Mouse (Mus musculus): ENCODE results near the gene Ncan. TPM values are rescaled to one million over a fixed set of nuclear protein-coding genes. Genes with fewer than 3 reads are reported as not detected.

The Ncan gene
- total RNA-seq, 1 experiment from 2014 or later = not detected

Other genes starting within 250 kb of the Ncan start
- not detected in 2 replicates for gene Cilp2, start 233.2 kb downstream of the Ncan start, total RNA-seq (2017)
- 0.93 and 1.7 TPM in 2 replicates for gene Tssk6, start 218.7 kb downstream of the Ncan start, total RNA-seq (2017)
- 55.9 and 58.3 TPM in 2 replicates for gene Ndufa13, start 218.3 kb downstream of the Ncan start, total RNA-seq (2017)
- 0.61 TPM in 1 of 2 replicates, not detected in the other for gene Yjefn3, start 218.2 kb downstream of the Ncan start, total RNA-seq (2017)
- gene Gatad2a, start 124.5 kb downstream of the Ncan start, total RNA-seq (2017) = 52.6 and 64.2 TPM in 2 replicates
- 104 and 111 TPM in 2 replicates for gene Mau2, start 78.1 kb downstream of the Ncan start, total RNA-seq (2017)
- 46.8 and 51.9 TPM in 2 replicates for gene Sugp1, start 78.1 kb downstream of the Ncan start, total RNA-seq (2017)
- gene Tm6sf2, start 47.9 kb downstream of the Ncan start, total RNA-seq (2017) = 0.74 and 0.93 TPM in 2 replicates
- not detected in 2 replicates for gene Hapln4, start 37.4 kb downstream of the Ncan start, total RNA-seq (2017)
- gene Nr2c2ap, start 10.5 kb upstream of the Ncan start, total RNA-seq (2017) = 4.7 and 5.2 TPM in 2 replicates
- 17.1 and 18.7 TPM in 2 replicates for gene Rfxank, start 18.3 kb upstream of the Ncan start, total RNA-seq (2017)
- 55.7 and 63.4 TPM in 2 replicates for gene Borcs8, start 18.6 kb upstream of the Ncan start, total RNA-seq (2017)
- 0.70 and 0.86 TPM in 2 replicates for gene Mef2b, start 18.8 kb upstream of the Ncan start, total RNA-seq (2017)
- 6.8 and 15.2 TPM in 2 replicates for gene Tmem161a, start 51.5 kb upstream of the Ncan start, total RNA-seq (2017)
- 3.2 and 5.0 TPM in 2 replicates for gene Slc25a42, start 91.4 kb upstream of the Ncan start, total RNA-seq (2017)
- gene Sugp2, start 113.4 kb upstream of the Ncan start, total RNA-seq (2017) = 39.7 and 43.2 TPM in 2 replicates
- gene Armc6, start 113.6 kb upstream of the Ncan start, total RNA-seq (2017) = 5.8 and 6.9 TPM in 2 replicates
- gene Homer3, start 162.0 kb upstream of the Ncan start, total RNA-seq (2017) = 4.4 and 6.3 TPM in 2 replicates
- 50.1 and 57.6 TPM in 2 replicates for gene Ddx49, start 181.6 kb upstream of the Ncan start, total RNA-seq (2017)
- gene Cope, start 181.6 kb upstream of the Ncan start, total RNA-seq (2017) = 67.8 and 67.9 TPM in 2 replicates
- not detected in 2 replicates for gene Cers1, start 194.9 kb upstream of the Ncan start, total RNA-seq (2017)
- gene Gdf1, start 208.9 kb upstream of the Ncan start, total RNA-seq (2017) = not detected in 2 replicates
- 34.0 and 36.8 TPM in 2 replicates for gene Upf1, start 232.4 kb upstream of the Ncan start, total RNA-seq (2017)